Mouse (Mus musculus) midbrain, embryonic 15.5 days (tissue): ENCODE measurements at regions not wholly inside any gene's neighbourhood (a gene's known extent, or its start where the extent isn't known, plus 50 kb on each side); places are given as distances from the start of the nearest gene placed in this dataset.

Experiments used
- ATAC-seq: fragments of 200-750 bp; cut with Nextera tagmentation; replicated peaks from 2 replicates; pipeline ENCODE4 v1.8.0; 2017; ENCODE audit warnings: moderate TSS enrichment
- H3K27ac ChIP-seq: fragments of 300-500 bp; sonication (generic); 2 replicates; pipeline ENCODE4 v1.5.1; 2015; ENCODE audit warnings: mild to moderate bottlenecking, inconsistent platforms
- H3K27me3 ChIP-seq: fragments of 300-500 bp; sonication (generic); replicated peaks from 2 replicates; pipeline ENCODE4 v1.6.1; 2015; ENCODE audit warnings: inconsistent platforms
- H3K36me3 ChIP-seq: fragments of 300-500 bp; sonication (generic); replicated peaks from 2 replicates; pipeline ENCODE4 v1.6.1; 2015; ENCODE audit warnings: inconsistent platforms
- H3K4me1 ChIP-seq: fragments of 300-500 bp; sonication (generic); 2 replicates; pipeline ENCODE4 v1.6.1; 2015; ENCODE audit warnings: inconsistent platforms
- H3K4me2 ChIP-seq: fragments of 300-500 bp; sonication (generic); 2 replicates; pipeline ENCODE4 v1.6.1; 2015; ENCODE audit warnings: inconsistent platforms, mild to moderate bottlenecking, moderate library complexity
- H3K4me3 ChIP-seq: fragments of 300-500 bp; sonication (generic); 2 replicates; pipeline ENCODE4 v1.5.1; 2015; ENCODE audit warnings: mild to moderate bottlenecking, inconsistent platforms
- H3K9ac ChIP-seq: fragments of 300-500 bp; sonication (generic); 2 replicates; pipeline ENCODE4 v1.6.1; 2015; ENCODE audit warnings: mild to moderate bottlenecking, inconsistent platforms
- H3K9me3 ChIP-seq: fragments of 300-500 bp; sonication (generic); 2 replicates; pipeline ENCODE4 v1.6.1; 2016; ENCODE audit warnings: inconsistent platforms
- whole genome bisulfite sequencing: fragments of 180-500 bp; shearing (Covaris S2); methylation state at CpG from one replicate; pipeline ENCODE4 v1.1.7; 2015; ENCODE audit warnings: mixed read lengths; 5-methylcytosine and 5-hydroxymethylcytosine counted together

- no peak overlapping the region for H3K9ac ChIP-seq
- no peaks in the 10 kb centered on the region for H3K4me1 ChIP-seq
- H3K4me3 ChIP-seq: no peak overlapping the region
- no peak overlapping the region for H3K4me2 ChIP-seq
- no peaks in the 10 kb centered on the region for H3K36me3 ChIP-seq
- no peak overlapping the region for H3K27ac ChIP-seq
- no peaks in the 10 kb centered on the region for H3K27me3 ChIP-seq
- WGBS: 88% methylated on average over 3 of the region's 3 CpGs
- no peaks in the 10 kb centered on the region for H3K9me3 ChIP-seq
- ATAC-seq: no peak
Observed at GRCm38 (mm10) chr13:78992326-78992725, 792.8 kb upstream of the Nr2f1 start.

- Histone ChIP-seq H3K4me2 (no peak overlapping the region), H3K4me1 (no peaks in the 10 kb centered on the region), H3K27ac (no peak overlapping the region), H3K27me3 (no peaks in the 10 kb centered on the region), H3K4me3 (no peak overlapping the region), H3K9ac (no peak overlapping the region), H3K9me3 (no peaks in the 10 kb centered on the region), H3K36me3 (no peaks in the 10 kb centered on the region)
- ATAC-seq: no peak
- WGBS: 36% methylated on average over 3 of the region's 3 CpGs
Observed at GRCm38 (mm10) chr13:78985921-78986320, 786.4 kb upstream of the Nr2f1 start.

GRCm38 (mm10) chr13:78977224-78977780, 777.7 kb upstream of the Nr2f1 start:
- H3K27me3 ChIP-seq: no peaks in the 10 kb centered on the region
- H3K4me1 ChIP-seq: no peaks in the 10 kb centered on the region
- H3K27ac ChIP-seq: no peak overlapping the region
- no peak for ATAC-seq
- no peaks in the 10 kb centered on the region for H3K9me3 ChIP-seq
- 73% methylated on average over 3 of the region's 3 CpGs for whole genome bisulfite sequencing
- H3K36me3 ChIP-seq: no peaks in the 10 kb centered on the region
- no peak overlapping the region for H3K9ac ChIP-seq
- H3K4me2 ChIP-seq: no peak overlapping the region
- no peak overlapping the region for H3K4me3 ChIP-seq

GRCm38 (mm10) chr13:78938351-78938741, 738.8 kb upstream of the Nr2f1 start:
- no peak overlapping the region; the same call in 1 of the 2 replicates for H3K4me2 ChIP-seq

GRCm38 (mm10) chr13:78937389-78938350, 738.1 kb upstream of the Nr2f1 start:
- peak; percentile 92 for ATAC-seq
- Histone ChIP-seq H3K27me3 (no peaks in the 10 kb centered on the region), H3K36me3 (no peaks in the 10 kb centered on the region), H3K27ac (peak overlapping the region; percentile 60), H3K4me2 (no peak overlapping the region), H3K4me3 (no peak overlapping the region), H3K9ac (no peak overlapping the region), H3K9me3 (no peaks in the 10 kb centered on the region), H3K4me1 (peaks cover 11% of the 10 kb centered on the region)
- WGBS: 31% methylated on average over 7 of the region's 7 CpGs

More at GRCm38 (mm10) chr13:78938351-78938741, 738.8 kb upstream of the Nr2f1 start:
- 27% methylated on average over 5 of the region's 5 CpGs for WGBS
- H3K9me3 ChIP-seq: no peaks in the 10 kb centered on the region
- no peak overlapping the region for H3K9ac ChIP-seq
- H3K4me3 ChIP-seq: no peak overlapping the region
- H3K27me3 ChIP-seq: no peaks in the 10 kb centered on the region
- no peaks in the 10 kb centered on the region for H3K36me3 ChIP-seq
- H3K4me1 ChIP-seq: peaks cover 11% of the 10 kb centered on the region
- peak overlapping the region; percentile 60; the same call in 1 of the 2 replicates for H3K27ac ChIP-seq
- 0 out of 2 replicates have a peak, but pooled peaks have one; percentile 8 for ATAC-seq

- H3K27ac ChIP-seq: no peak overlapping the region
- 18% methylated on average over 3 of the region's 3 CpGs for WGBS
Observed at GRCm38 (mm10) chr13:78935990-78936650, 736.6 kb upstream of the Nr2f1 start.

GRCm38 (mm10) chr13:78928347-78928746, 728.8 kb upstream of the Nr2f1 start:
- Histone ChIP-seq H3K27me3 (no peaks in the 10 kb centered on the region), H3K4me1 (no peaks in the 10 kb centered on the region), H3K36me3 (no peaks in the 10 kb centered on the region), H3K27ac (no peak overlapping the region), H3K9me3 (no peaks in the 10 kb centered on the region), H3K4me3 (no peak overlapping the region), H3K4me2 (no peak overlapping the region), H3K9ac (no peak overlapping the region)
- 69% methylated on average over 1 of the region's 1 CpGs for WGBS
- ATAC-seq: no peak

More at GRCm38 (mm10) chr13:78935990-78936650, 736.6 kb upstream of the Nr2f1 start:
- Histone ChIP-seq H3K4me3 (no peak overlapping the region), H3K9me3 (no peaks in the 10 kb centered on the region), H3K27me3 (no peaks in the 10 kb centered on the region), H3K4me1 (peaks cover 11% of the 10 kb centered on the region), H3K4me2 (no peak overlapping the region), H3K36me3 (no peaks in the 10 kb centered on the region), H3K9ac (no peak overlapping the region)
- ATAC-seq: peak; percentile 57; the same call in 1 of the 2 replicates

- H3K27ac ChIP-seq: no peak overlapping the region
- H3K9ac ChIP-seq: no peak overlapping the region
- H3K4me1 ChIP-seq: no peaks in the 10 kb centered on the region
- H3K4me2 ChIP-seq: no peak overlapping the region
- no peaks in the 10 kb centered on the region for H3K9me3 ChIP-seq
- WGBS: 43% methylated on average over 3 of the region's 3 CpGs
- peak; percentile 27; the same call in 1 of the 2 replicates for ATAC-seq
- no peaks in the 10 kb centered on the region for H3K36me3 ChIP-seq
- no peaks in the 10 kb centered on the region for H3K27me3 ChIP-seq
- no peak overlapping the region for H3K4me3 ChIP-seq
Observed at GRCm38 (mm10) chr13:78920802-78921201, 721.2 kb upstream of the Nr2f1 start.

- no peak overlapping the region for H3K27ac ChIP-seq
- WGBS: 14% methylated on average over 5 of the region's 5 CpGs
- no peak for ATAC-seq
- H3K4me1 ChIP-seq: peaks cover 5% of the 10 kb centered on the region
- H3K9me3 ChIP-seq: no peaks in the 10 kb centered on the region
- H3K36me3 ChIP-seq: no peaks in the 10 kb centered on the region
- H3K4me2 ChIP-seq: no peak overlapping the region
- no peaks in the 10 kb centered on the region for H3K27me3 ChIP-seq
- H3K4me3 ChIP-seq: no peak overlapping the region
- H3K9ac ChIP-seq: no peak overlapping the region
Observed at GRCm38 (mm10) chr13:78909839-78910238, 710.3 kb upstream of the Nr2f1 start.

GRCm38 (mm10) chr13:78904102-78904501, 704.5 kb upstream of the Nr2f1 start:
- Histone ChIP-seq H3K9ac (no peak overlapping the region), H3K4me2 (no peak overlapping the region), H3K36me3 (no peaks in the 10 kb centered on the region), H3K27me3 (no peaks in the 10 kb centered on the region), H3K27ac (no peak overlapping the region), H3K4me1 (no peaks in the 10 kb centered on the region), H3K9me3 (no peaks in the 10 kb centered on the region), H3K4me3 (no peak overlapping the region)
- no peak for ATAC-seq

GRCm38 (mm10) chr13:78900693-78901092, 701.1 kb upstream of the Nr2f1 start:
- no peak for ATAC-seq
- no peaks in the 10 kb centered on the region for H3K36me3 ChIP-seq

GRCm38 (mm10) chr13:78892252-78892651, 692.7 kb upstream of the Nr2f1 start:
- Histone ChIP-seq H3K4me1 (no peaks in the 10 kb centered on the region), H3K9me3 (no peaks in the 10 kb centered on the region), H3K9ac (no peak overlapping the region), H3K36me3 (no peaks in the 10 kb centered on the region), H3K27me3 (no peaks in the 10 kb centered on the region), H3K4me3 (no peak overlapping the region), H3K4me2 (no peak overlapping the region), H3K27ac (no peak overlapping the region)
- WGBS: 86% methylated on average over 2 of the region's 2 CpGs
- no peak for ATAC-seq

More at GRCm38 (mm10) chr13:78900693-78901092, 701.1 kb upstream of the Nr2f1 start:
- no peaks in the 10 kb centered on the region for H3K4me1 ChIP-seq
- H3K4me3 ChIP-seq: no peak overlapping the region
- H3K27ac ChIP-seq: no peak overlapping the region
- H3K27me3 ChIP-seq: no peaks in the 10 kb centered on the region
- WGBS: 81% methylated on average over 1 of the region's 1 CpGs
- H3K9ac ChIP-seq: no peak overlapping the region
- no peak overlapping the region for H3K4me2 ChIP-seq
- H3K9me3 ChIP-seq: no peaks in the 10 kb centered on the region
